Mouse (Mus musculus) forebrain, embryonic 11.5 days (tissue): ENCODE results near the gene Vps29. TPM values are rescaled to one million over a fixed set of nuclear protein-coding genes. Genes with fewer than 3 reads are reported as not detected.
"Not testable (repeated sequence)": the region's sequence is repeated elsewhere in the genome, so short reads cannot be mapped to it uniquely, and the experiment has no call there.

Experiments used
- ATAC-seq: fragments of 200-750 bp; cut with Nextera tagmentation; replicated peaks from 2 replicates; pipeline ENCODE4 v1.8.0; 2017; ENCODE audit warnings: moderate TSS enrichment; ENCODE audit not compliant: low FRiP score
- DNase-seq: peaks from one replicate; pipeline ENCODE4 v3.0.0-alpha.2; 2017; ENCODE audit warnings: low spot score
- H3K27ac ChIP-seq: fragments of 300-500 bp; sonication (generic); 2 replicates; pipeline ENCODE4 v1.5.1; 2014; ENCODE audit warnings: low read depth, low read length
- H3K27me3 ChIP-seq: fragments of 300-500 bp; sonication (generic); 2 replicates; pipeline ENCODE4 v1.6.1; 2014; ENCODE audit warnings: mild to moderate bottlenecking, low read length, mixed read lengths; ENCODE audit not compliant: control insufficient read depth, insufficient read depth
- H3K36me3 ChIP-seq: fragments of 300-500 bp; sonication (generic); 2 replicates; pipeline ENCODE4 v1.6.1; 2014; ENCODE audit warnings: mild to moderate bottlenecking, low read length, moderate library complexity, mixed read lengths; ENCODE audit not compliant: control insufficient read depth, insufficient read depth
- H3K4me1 ChIP-seq: fragments of 300-500 bp; sonication (generic); replicated peaks from 2 replicates; pipeline ENCODE4 v1.6.1; 2014; ENCODE audit warnings: low read length, mixed read lengths; ENCODE audit not compliant: control insufficient read depth, insufficient read depth
- H3K4me2 ChIP-seq: fragments of 300-500 bp; sonication (generic); 2 replicates; pipeline ENCODE4 v1.6.1; 2014; ENCODE audit warnings: low read depth, mild to moderate bottlenecking, low read length, moderate library complexity, mixed read lengths; ENCODE audit not compliant: severe bottlenecking
- H3K4me3 ChIP-seq: fragments of 300-500 bp; sonication (generic); 2 replicates; pipeline ENCODE4 v1.5.1; 2014; ENCODE audit warnings: low read depth, low read length
- H3K9ac ChIP-seq: fragments of 300-500 bp; sonication (generic); 2 replicates; pipeline ENCODE4 v1.6.1; 2014; ENCODE audit warnings: low read length
- H3K9me3 ChIP-seq: fragments of 300-500 bp; sonication (generic); 2 replicates; pipeline ENCODE4 v1.6.1; 2016; ENCODE audit warnings: low read length, mixed read lengths; ENCODE audit not compliant: control insufficient read depth
- WGBS: fragments of 180-500 bp; shearing (Covaris S2); extraction: QIAGEN DNeasy Blood & Tissue Kit; methylation state at CpG from one replicate; pipeline ENCODE4 v1.1.7; 2014; 5-methylcytosine and 5-hydroxymethylcytosine counted together
- polyA plus RNA-seq: library from polyadenylated mRNA; unstranded; fragments of >200 nt; fragmentation: Nextera tagmentation; extraction: Ambion mirVana; gene quantifications from 2 replicates; pipeline ENCODE4 v1.2.1, GENCODE M21; 2014

Gene Vps29
- polyA plus RNA-seq, 1 experiment from 2014 or later, result 174 TPM

- Histone ChIP-seq H3K4me2 (no peak overlapping the region), H3K27ac (no peak overlapping the region), H3K9me3 (no peaks in the 10 kb centered on the region), H3K4me1 (no peaks in the 10 kb centered on the region), H3K9ac (no peak overlapping the region), H3K4me3 (no peak overlapping the region), H3K36me3 (peaks cover 2% of the 10 kb centered on the region; the same call in 1 of the 2 replicates), H3K27me3 (no peaks in the 10 kb centered on the region)
- ATAC-seq (no peak), DNase-seq (peak; percentile 49)
- 79% methylated on average over 20 of the region's 20 CpGs for whole genome bisulfite sequencing
Observed at GRCm38 (mm10) chr5:122314966-122315667, 39.1 kb upstream of the Vps29 start.

- 81% methylated on average over 11 of the region's 11 CpGs for WGBS
- no peak for DNase-seq
- no peak for ATAC-seq
Observed at GRCm38 (mm10) chr5:122317329-122318045, 36.7 kb upstream of the Vps29 start.

GRCm38 (mm10) chr5:122318100-122318499 is 36.1 kb upstream of the Vps29 start:
- H3K4me1 ChIP-seq, result no peaks in the 10 kb centered on the region
- H3K27ac ChIP-seq, result no peak overlapping the region
- 71% methylated on average over 3 of the region's 3 CpGs for WGBS
- ATAC-seq, result no peak
- no peak overlapping the region for H3K9ac ChIP-seq
- H3K4me3 ChIP-seq, result no peak overlapping the region
- DNase-seq, result no peak
- no peaks in the 10 kb centered on the region for H3K27me3 ChIP-seq
- no peak overlapping the region for H3K4me2 ChIP-seq
- no peaks in the 10 kb centered on the region for H3K9me3 ChIP-seq
- H3K36me3 ChIP-seq, result peaks cover 2% of the 10 kb centered on the region; the same call in 1 of the 2 replicates

More at GRCm38 (mm10) chr5:122317329-122318045, 36.7 kb upstream of the Vps29 start:
- peaks cover 2% of the 10 kb centered on the region; the same call in 1 of the 2 replicates for H3K36me3 ChIP-seq
- no peaks in the 10 kb centered on the region for H3K4me1 ChIP-seq
- no peak overlapping the region for H3K4me3 ChIP-seq
- H3K9ac ChIP-seq, result no peak overlapping the region
- H3K9me3 ChIP-seq, result no peaks in the 10 kb centered on the region
- H3K27ac ChIP-seq, result no peak overlapping the region
- no peak overlapping the region for H3K4me2 ChIP-seq
- no peaks in the 10 kb centered on the region for H3K27me3 ChIP-seq

DNA sequence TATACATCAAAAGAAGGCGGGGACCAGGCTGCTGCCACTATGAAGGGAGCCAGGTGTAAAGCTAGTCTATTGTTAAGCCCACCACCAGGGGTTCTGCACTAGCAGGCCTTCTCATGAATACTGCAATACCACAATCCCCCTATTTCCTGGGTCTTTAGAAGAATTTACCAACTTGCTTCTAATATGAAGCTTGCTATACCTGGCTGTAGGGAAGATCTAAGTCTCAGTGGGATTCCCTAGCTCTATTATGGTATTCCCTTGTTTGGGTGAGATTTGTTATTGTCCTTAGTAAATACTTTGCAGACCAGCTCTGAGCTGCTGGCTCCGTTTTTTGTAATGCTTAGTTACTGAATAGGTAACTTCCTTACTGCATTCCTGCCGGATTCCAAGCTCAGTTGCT is 35.2 kb upstream of the Vps29 start:
- ATAC-seq, DNase-seq, H3K4me2 ChIP-seq, H3K36me3 ChIP-seq, H3K9me3 ChIP-seq, H3K27me3 ChIP-seq, H3K27ac ChIP-seq, H3K4me3 ChIP-seq, H3K9ac ChIP-seq, H3K4me1 ChIP-seq: not testable (repeated sequence)
- 72% methylated on average over 3 of the region's 3 CpGs for WGBS

- no peaks in the 10 kb centered on the region for H3K4me1 ChIP-seq
- no peaks in the 10 kb centered on the region for H3K9me3 ChIP-seq
- H3K9ac ChIP-seq, result no peak overlapping the region
- H3K4me2 ChIP-seq, result no peak overlapping the region
- no peaks in the 10 kb centered on the region; the same call in 1 of the 2 replicates for H3K36me3 ChIP-seq
- H3K27me3 ChIP-seq, result no peaks in the 10 kb centered on the region
- DNase-seq (no peak), ATAC-seq (no peak)
- H3K4me3 ChIP-seq, result no peak overlapping the region
- H3K27ac ChIP-seq, result no peak overlapping the region
- WGBS, result 82% methylated on average over 14 of the region's 14 CpGs
Observed at GRCm38 (mm10) chr5:122319474-122320204, 34.5 kb upstream of the Vps29 start.

DNA sequence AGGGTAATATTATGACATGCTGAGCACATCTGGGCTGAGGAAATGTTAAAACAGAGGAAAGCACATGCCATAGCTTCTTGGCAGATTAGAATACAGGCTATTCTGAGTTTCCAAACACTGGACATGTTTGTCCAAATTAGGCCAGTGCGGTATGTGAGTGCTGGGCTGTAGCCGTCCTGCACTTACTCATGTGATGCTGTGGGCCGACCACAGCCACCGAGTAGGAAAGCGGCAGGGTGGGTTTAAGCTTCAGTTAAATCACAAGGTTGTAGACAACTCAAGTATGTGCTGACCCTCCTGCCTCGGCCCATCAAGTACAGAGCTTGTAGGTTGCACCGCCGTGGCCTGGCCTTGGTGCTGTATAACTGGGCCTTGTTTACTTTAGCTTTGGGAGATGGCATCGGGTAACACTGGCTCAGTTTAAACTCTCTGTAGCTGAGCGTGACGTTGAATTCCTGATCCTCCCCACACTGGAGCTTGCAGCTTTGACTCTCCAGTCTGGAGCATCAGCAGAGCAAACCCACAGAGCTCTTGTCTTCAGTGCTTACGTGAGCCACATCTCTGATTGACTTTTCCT is 33.9 kb upstream of the Vps29 start:
- ATAC-seq (no peak), DNase-seq (no peak)
- Histone ChIP-seq H3K27ac (no peak overlapping the region), H3K4me3 (no peak overlapping the region), H3K36me3 (no peaks in the 10 kb centered on the region; the same call in 1 of the 2 replicates), H3K9ac (no peak overlapping the region), H3K4me1 (no peaks in the 10 kb centered on the region), H3K4me2 (no peak overlapping the region), H3K9me3 (no peaks in the 10 kb centered on the region), H3K27me3 (no peaks in the 10 kb centered on the region)
- WGBS, result 89% methylated on average over 12 of the region's 12 CpGs

GRCm38 (mm10) chr5:122323523-122323922 is 30.6 kb upstream of the Vps29 start:
- ATAC-seq (no peak), DNase-seq (peak; percentile 60)
- 64% methylated on average over 8 of the region's 8 CpGs for WGBS

More at GRCm38 (mm10) chr5:122323523-122323922, 30.6 kb upstream of the Vps29 start:
- Histone ChIP-seq H3K9me3 (no peaks in the 10 kb centered on the region), H3K36me3 (no peaks in the 10 kb centered on the region; the same call in 1 of the 2 replicates), H3K27ac (no peak overlapping the region), H3K4me2 (no peak overlapping the region), H3K27me3 (no peaks in the 10 kb centered on the region), H3K4me1 (no peaks in the 10 kb centered on the region), H3K4me3 (no peak overlapping the region), H3K9ac (no peak overlapping the region)
